9 mouse cellular contexts compared by ENCODE assay signal in genomic region chr3:95861216-95861615, GRCm38 (mm10). TPM values are rescaled to one million over a fixed set of nuclear protein-coding genes. Genes with fewer than 3 reads are reported as not detected.
DNase-seq lines count a peak whose midpoint lies in the region; ATAC-seq and TF ChIP-seq lines count a peak whose summit lies in the region.
"Had no signal": no experiment of that assay in that cellular context is flagged by ENCODE, and none has a peak within 500 bp of the region (broad histone marks: within the 10 kb centered on the region; RNA-seq: fewer than 3 reads in every experiment).

No protein-coding gene starts in this region.

- H3K36me3 ChIP-seq in heart, postnatal 0 days (replicated peaks; ENCODE audit: control insufficient read depth, insufficient read depth, low read length), result peaks cover 28% of the 10 kb centered on the region

- no peak for DNase-seq in heart, postnatal 0 days (ENCODE audit: low spot score)
- no peak for DNase-seq in heart, adult 11 months
- DNase-seq in spleen, postnatal 4 days (ENCODE audit: low spot score in 2 of 2), result peak; percentile 28 to 76
- no peak for DNase-seq in spleen, postnatal 36 days (ENCODE audit: low spot score in 2 of 2)
- DNase-seq in thymus, postnatal 4 days, result peak; percentile 65
- no peak for DNase-seq in right cerebral cortex, adult 2 months (ENCODE audit: low spot score in 2 of 2)
- no peak for DNase-seq in gastrocnemius, postnatal 4 days (ENCODE audit: low spot score in 2 of 2)

- 0 out of 2 replicates have a peak, but pooled peaks cover 5% of the 10 kb centered on the region for H3K4me1 ChIP-seq in heart, postnatal 0 days (ENCODE audit: control insufficient read depth, insufficient read depth)
- peaks cover 4% of the 10 kb centered on the region for H3K4me1 ChIP-seq in cortical plate, adult 2 months (ENCODE audit: control insufficient read depth, insufficient read depth, low read length)

- H3K4me3 ChIP-seq in heart, postnatal 0 days (ENCODE audit: low read depth, low read length), result no peak overlapping the region
- H3K4me3 ChIP-seq in cortical plate, adult 2 months (ENCODE audit: insufficient read depth, low read length), result no peak overlapping the region
- H3K4me3 ChIP-seq: heart, embryonic 10.5 days had no signal

- ATAC-seq in heart, postnatal 0 days (ENCODE audit: insufficient read depth, low read depth), result no peak

- no peak overlapping the region for H3K4me2 ChIP-seq in heart, postnatal 0 days (ENCODE audit: low read depth, low read length)

- no peaks in the 10 kb centered on the region for H3K9me3 ChIP-seq in heart, postnatal 0 days (replicated peaks; ENCODE audit: control insufficient read depth, low read length)
- H3K9me3 ChIP-seq: heart, embryonic 10.5 days had no signal

- peak; percentile 31 for TF ChIP-seq CTCF in heart, postnatal 0 days (IDR thresholded peaks at IDR 0.05; ENCODE audit: low read depth)
- TF ChIP-seq CTCF in cortical plate, adult 2 months (IDR thresholded peaks at IDR 0.05; ENCODE audit: extremely low read depth, insufficient read depth, low read length), result 0 out of 2 replicates have a peak, but pooled peaks have one; percentile 8

- no peak for TF ChIP-seq EP300 in heart, postnatal 0 days (IDR thresholded peaks at IDR 0.05; ENCODE audit: low read depth)

- H3K9ac ChIP-seq in heart, postnatal 0 days (replicated peaks; ENCODE audit: low read depth, low read length), result no peak overlapping the region

- H3K27me3 ChIP-seq in heart, postnatal 0 days (ENCODE audit: control insufficient read depth, insufficient read depth, low read length), result no peaks in the 10 kb centered on the region

- 73% methylated on average over 10 of the region's 10 CpGs for WGBS in heart, postnatal 0 days

- H3K27ac ChIP-seq in heart, postnatal 0 days (ENCODE audit: low read depth), result no peak overlapping the region
- no peak overlapping the region for H3K27ac ChIP-seq in cortical plate, adult 2 months (ENCODE audit: insufficient read depth, low read length)
- H3K27ac ChIP-seq: heart, embryonic 10.5 days had no signal

- TF ChIP-seq POLR2A in cortical plate, adult 2 months (IDR thresholded peaks at IDR 0.05; ENCODE audit: extremely low read depth, insufficient read depth, low read length), result no peak

RNA-seq across cellular contexts. Expression of gene Prpf3, which starts 5.5 kb away (rescaled TPM):
- total RNA-seq in heart, postnatal 0 days (2014; rRNA removed; ENCODE audit: low replicate concordance), result 2.2 and 6.0 TPM in 2 replicates
- polyA plus RNA-seq in heart, postnatal 0 days (2015; fragmentation: Nextera tagmentation; extraction: Ambion mirVana), result 15.8 and 16.3 TPM in 2 replicates
- 36.0 and 36.9 TPM in 2 replicates for polyA plus RNA-seq in cortical plate, adult 2 months (2012; rRNA removed)
- total RNA-seq in gastrocnemius, postnatal 4 days (2021), result 10 to 100 TPM; 24.2 to 31.2 TPM

RNA-seq across cellular contexts. Expression of gene Mrps21, which starts 10.1 kb away (rescaled TPM):
- total RNA-seq in heart, postnatal 0 days (2014; rRNA removed; ENCODE audit: low replicate concordance), result 142 and 222 TPM in 2 replicates
- polyA plus RNA-seq in heart, postnatal 0 days (2015; fragmentation: Nextera tagmentation; extraction: Ambion mirVana), result 521 and 561 TPM in 2 replicates
- polyA plus RNA-seq in cortical plate, adult 2 months (2012; rRNA removed), result 250 and 251 TPM in 2 replicates
- total RNA-seq in gastrocnemius, postnatal 4 days (2021), result 100 to 1,000 TPM; 197 to 219 TPM

RNA-seq across cellular contexts. Expression of gene Ciart, which starts 20.8 kb away (rescaled TPM):
- total RNA-seq in heart, postnatal 0 days (2014; rRNA removed; ENCODE audit: low replicate concordance), result 2.3 and 7.3 TPM in 2 replicates
- polyA plus RNA-seq in heart, postnatal 0 days (2015; fragmentation: Nextera tagmentation; extraction: Ambion mirVana), result 1.8 and 1.9 TPM in 2 replicates
- polyA plus RNA-seq in cortical plate, adult 2 months (2012; rRNA removed), result 54.7 and 63.6 TPM in 2 replicates
- 1 to 10 TPM; 1.0 to 1.6 TPM for total RNA-seq in gastrocnemius, postnatal 4 days (2021)

RNA-seq across cellular contexts. Expression of gene BC028528, which starts 30.6 kb away (rescaled TPM):
- 5.3 and 41.9 TPM in 2 replicates for total RNA-seq in heart, postnatal 0 days (2014; rRNA removed; ENCODE audit: low replicate concordance)
- polyA plus RNA-seq in heart, postnatal 0 days (2015; fragmentation: Nextera tagmentation; extraction: Ambion mirVana), result 38.0 and 39.2 TPM in 2 replicates
- polyA plus RNA-seq in cortical plate, adult 2 months (2012; rRNA removed), result 14.2 and 15.6 TPM in 2 replicates
- total RNA-seq in gastrocnemius, postnatal 4 days (2021), result 10 to 100 TPM; 14.4 to 26.0 TPM

RNA-seq across cellular contexts. Expression of gene Aph1a, which starts 32.6 kb away (rescaled TPM):
- total RNA-seq in heart, postnatal 0 days (2014; rRNA removed; ENCODE audit: low replicate concordance), result 121 and 138 TPM in 2 replicates
- 42.7 and 50.8 TPM in 2 replicates for polyA plus RNA-seq in heart, postnatal 0 days (2015; fragmentation: Nextera tagmentation; extraction: Ambion mirVana)
- 68.6 and 71.6 TPM in 2 replicates for polyA plus RNA-seq in cortical plate, adult 2 months (2012; rRNA removed)
- 10 to 100 TPM; 91.3 to 95.8 TPM for total RNA-seq in gastrocnemius, postnatal 4 days (2021)

Comparison
In these comparisons a context has a peak if more than half of its experiments do, and no peak if none do; other contexts are left out.
1. DNase-seq: peak in spleen, postnatal 4 days (2 of 2) and thymus, postnatal 4 days (single experiment); none in heart, postnatal 0 days (single experiment), heart, adult 11 months (single experiment), spleen, postnatal 36 days (0 of 2), right cerebral cortex, adult 2 months (0 of 2) and gastrocnemius, postnatal 4 days (0 of 2).